Mouse (Mus musculus) kidney, embryonic 15.5 days (tissue): ENCODE results near the gene Sema4g. TPM values are rescaled to one million over a fixed set of nuclear protein-coding genes. Genes with fewer than 3 reads are reported as not detected.

Experiments
- ATAC-seq: fragments of 200-750 bp; cut with Nextera tagmentation; replicated peaks from 2 replicates; pipeline ENCODE4 v1.8.0; 2017; ENCODE audit warnings: moderate TSS enrichment; ENCODE audit not compliant: low FRiP score
- H3K27ac ChIP-seq: fragments of 300-500 bp; sonication (generic); 2 replicates; pipeline ENCODE4 v1.5.1; 2015; ENCODE audit warnings: mild to moderate bottlenecking, inconsistent platforms
- H3K27me3 ChIP-seq: fragments of 300-500 bp; sonication (generic); 2 replicates; pipeline ENCODE4 v1.6.1; 2015; ENCODE audit warnings: inconsistent platforms
- H3K36me3 ChIP-seq: fragments of 300-500 bp; sonication (generic); 2 replicates; pipeline ENCODE4 v1.6.1; 2015; ENCODE audit warnings: inconsistent platforms
- H3K4me1 ChIP-seq: fragments of 300-500 bp; sonication (generic); 2 replicates; pipeline ENCODE4 v1.6.1; 2015; ENCODE audit warnings: inconsistent platforms
- H3K4me2 ChIP-seq: fragments of 300-500 bp; sonication (generic); 2 replicates; pipeline ENCODE4 v1.6.1; 2015; ENCODE audit warnings: moderate library complexity, mild to moderate bottlenecking, inconsistent platforms
- H3K4me3 ChIP-seq: fragments of 300-500 bp; sonication (generic); replicated peaks from 2 replicates; pipeline ENCODE4 v1.5.1; 2015; ENCODE audit warnings: mild to moderate bottlenecking, inconsistent platforms
- H3K9ac ChIP-seq: fragments of 300-500 bp; sonication (generic); 2 replicates; pipeline ENCODE4 v1.6.1; 2015; ENCODE audit warnings: mild to moderate bottlenecking, inconsistent platforms
- H3K9me3 ChIP-seq: fragments of 300-500 bp; sonication (generic); replicated peaks from 2 replicates; pipeline ENCODE4 v1.6.1; 2016; ENCODE audit warnings: inconsistent platforms
- WGBS: fragments of 180-500 bp; shearing (Covaris S2); methylation state at CpG from one replicate; pipeline ENCODE4 v1.1.7; 2015; ENCODE audit warnings: mixed read lengths; 5-methylcytosine and 5-hydroxymethylcytosine counted together
- polyA plus RNA-seq: library from polyadenylated mRNA; unstranded; fragments of >200 nt; fragmentation: Nextera tagmentation; extraction: Ambion mirVana; gene quantifications from 2 replicates; pipeline ENCODE4 v1.2.1, GENCODE M21; 2015

The Sema4g gene
- polyA plus RNA-seq, 1 experiment from 2014 or later = 6.5 TPM

DNA sequence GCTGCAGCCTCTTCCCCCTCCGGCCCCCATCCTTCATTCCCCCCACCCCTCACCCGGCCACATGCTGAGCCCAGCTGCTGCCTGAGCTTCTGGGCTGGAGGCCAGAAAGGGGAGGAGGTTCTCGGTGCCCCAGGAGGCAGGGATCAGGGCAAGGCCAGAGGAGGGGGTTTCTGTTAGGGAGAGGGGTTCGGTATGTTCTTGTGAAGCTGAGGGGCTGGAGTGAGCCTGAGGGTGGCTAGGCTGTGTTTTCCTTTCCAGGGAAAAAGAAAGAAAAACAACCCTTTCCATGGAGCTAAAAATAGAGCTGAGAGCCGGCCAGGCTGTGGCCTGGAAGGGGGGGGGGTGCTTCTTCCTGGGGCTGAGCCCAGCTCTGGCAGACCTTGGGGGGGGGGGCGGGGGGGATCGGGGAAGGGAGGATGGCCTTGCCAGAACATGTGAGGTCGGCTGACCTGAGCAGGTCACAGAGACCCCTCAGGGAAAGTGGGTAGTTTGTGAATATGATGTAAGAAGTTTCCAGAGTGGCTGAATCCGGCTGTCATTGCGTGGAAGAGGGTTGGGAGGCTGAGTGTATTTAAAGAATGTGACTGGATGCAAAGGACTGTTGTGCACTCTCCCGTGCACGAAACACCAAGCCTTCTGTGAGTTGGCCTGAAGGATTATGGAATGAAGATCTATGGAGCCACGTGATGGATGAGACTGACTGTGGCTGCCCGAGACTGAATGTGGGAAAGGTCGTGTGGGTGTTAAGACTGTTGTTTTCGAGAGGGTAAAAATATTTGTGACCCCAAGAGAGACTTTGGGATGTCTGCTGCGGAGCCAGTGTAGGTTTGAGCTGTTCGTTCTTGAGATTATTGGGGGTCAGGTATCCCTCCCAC is 27.7 kb downstream of the Sema4g start:
- under 1% methylated on average over 17 of the region's 18 CpGs for WGBS
- Histone ChIP-seq H3K27ac (peak overlapping the region; percentile 100), H3K4me1 (peaks cover 76% of the 10 kb centered on the region), H3K36me3 (peaks cover 19% of the 10 kb centered on the region), H3K9ac (peak overlapping the region; percentile 83), H3K4me3 (peak overlapping the region; percentile 69), H3K4me2 (peak overlapping the region; percentile 95), H3K27me3 (no peaks in the 10 kb centered on the region), H3K9me3 (no peaks in the 10 kb centered on the region)
- peak; percentile 33 for ATAC-seq

DNA sequence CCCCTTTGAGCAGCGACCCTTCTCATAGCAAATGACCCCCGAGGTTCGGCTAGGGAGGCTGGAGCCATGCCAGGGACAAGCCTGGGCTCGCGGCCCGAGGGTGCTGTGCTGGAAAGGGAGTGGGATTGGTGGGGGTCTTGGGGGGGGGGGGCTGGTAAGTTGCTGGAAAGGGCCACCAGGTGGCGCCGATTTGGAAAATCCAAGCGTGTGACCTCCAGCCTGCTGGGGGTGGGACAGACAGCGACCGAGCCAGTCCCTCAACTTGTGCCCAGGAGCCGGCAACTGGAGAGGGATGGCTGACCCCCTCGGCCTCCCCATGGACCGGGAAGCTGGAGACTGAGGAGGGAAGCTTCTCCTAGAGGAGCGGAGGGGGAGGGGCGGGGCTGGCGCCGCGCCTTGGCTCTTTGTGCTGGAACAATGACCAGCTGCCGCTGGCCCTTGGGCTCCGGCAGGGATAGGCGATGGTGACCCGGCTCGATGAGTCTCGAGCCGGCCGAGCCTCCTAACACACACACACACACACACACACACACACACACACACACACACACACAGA is 28.4 kb downstream of the Sema4g start:
- WGBS = 0% methylated on average over 21 of the region's 27 CpGs
- H3K27me3 ChIP-seq = no peaks in the 10 kb centered on the region
- peak overlapping the region; percentile 83 for H3K9ac ChIP-seq
- peak overlapping the region; percentile 100 for H3K27ac ChIP-seq
- H3K4me2 ChIP-seq = peak overlapping the region; percentile 95
- H3K36me3 ChIP-seq = peaks cover 19% of the 10 kb centered on the region
- H3K9me3 ChIP-seq = no peaks in the 10 kb centered on the region
- peak overlapping the region; percentile 69 for H3K4me3 ChIP-seq
- peak; percentile 68 for ATAC-seq
- peaks cover 81% of the 10 kb centered on the region for H3K4me1 ChIP-seq

DNA sequence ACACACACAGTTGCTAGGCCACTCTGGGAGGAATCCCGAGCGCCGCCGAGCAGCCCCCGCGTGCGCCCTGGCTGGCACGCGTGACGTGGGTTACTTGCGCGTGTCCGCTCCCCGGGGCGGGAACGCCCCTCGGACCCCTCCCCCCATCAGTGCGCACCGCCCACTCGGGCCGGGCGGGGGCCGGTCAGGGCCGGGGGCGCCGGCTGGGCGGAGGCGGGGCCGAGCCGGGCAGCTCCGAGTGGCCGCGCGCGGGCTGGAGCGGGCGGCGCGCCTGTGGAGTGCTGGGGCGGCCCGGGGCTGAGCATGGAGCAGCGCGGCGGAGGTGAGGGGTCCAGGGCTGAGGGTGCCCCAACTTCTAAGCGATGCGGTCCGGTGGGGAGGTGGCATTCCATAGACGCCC is 29.0 kb downstream of the Sema4g start:
- H3K27me3 ChIP-seq = no peaks in the 10 kb centered on the region
- peak overlapping the region; percentile 95 for H3K4me2 ChIP-seq
- peak overlapping the region; percentile 100 for H3K27ac ChIP-seq
- peaks cover 23% of the 10 kb centered on the region for H3K36me3 ChIP-seq
- H3K4me3 ChIP-seq = peak overlapping the region; percentile 69
- peak overlapping the region; percentile 83 for H3K9ac ChIP-seq
- H3K9me3 ChIP-seq = no peaks in the 10 kb centered on the region
- peaks cover 81% of the 10 kb centered on the region for H3K4me1 ChIP-seq
- under 1% methylated on average over 45 of the region's 48 CpGs for WGBS
- ATAC-seq = peak; percentile 72

DNA sequence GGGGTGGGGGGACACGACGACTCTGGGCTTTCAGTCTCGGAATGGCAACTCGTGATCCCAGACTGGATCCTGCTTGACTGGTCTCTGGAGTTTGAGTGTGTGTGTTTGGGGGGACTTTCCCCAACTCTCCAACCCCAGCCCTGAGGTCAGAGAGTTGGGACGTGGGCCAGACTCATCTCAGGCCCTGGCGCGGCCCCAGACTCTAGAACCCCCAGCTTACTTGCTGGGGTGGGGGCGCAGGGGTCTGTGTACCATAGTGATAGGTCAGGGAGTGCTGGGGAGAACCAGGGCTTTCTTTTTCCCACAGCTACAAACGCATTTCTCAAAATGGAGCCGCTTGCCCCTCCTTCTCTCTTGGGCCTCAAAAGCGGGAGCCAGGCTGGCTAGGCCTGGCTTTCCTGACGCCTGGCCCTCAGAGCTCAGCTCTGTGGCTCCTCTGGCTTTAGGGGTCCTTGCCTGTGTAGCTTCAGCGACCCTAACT is 29.5 kb downstream of the Sema4g start:
- H3K9ac ChIP-seq = peak overlapping the region; percentile 83
- peak overlapping the region; percentile 100 for H3K27ac ChIP-seq
- peak overlapping the region; percentile 95 for H3K4me2 ChIP-seq
- peak overlapping the region; percentile 69 for H3K4me3 ChIP-seq
- no peaks in the 10 kb centered on the region for H3K9me3 ChIP-seq
- no peak for ATAC-seq
- peaks cover 26% of the 10 kb centered on the region for H3K36me3 ChIP-seq
- under 1% methylated on average over 13 of the region's 13 CpGs for WGBS
- H3K27me3 ChIP-seq = no peaks in the 10 kb centered on the region
- peaks cover 78% of the 10 kb centered on the region for H3K4me1 ChIP-seq

DNA sequence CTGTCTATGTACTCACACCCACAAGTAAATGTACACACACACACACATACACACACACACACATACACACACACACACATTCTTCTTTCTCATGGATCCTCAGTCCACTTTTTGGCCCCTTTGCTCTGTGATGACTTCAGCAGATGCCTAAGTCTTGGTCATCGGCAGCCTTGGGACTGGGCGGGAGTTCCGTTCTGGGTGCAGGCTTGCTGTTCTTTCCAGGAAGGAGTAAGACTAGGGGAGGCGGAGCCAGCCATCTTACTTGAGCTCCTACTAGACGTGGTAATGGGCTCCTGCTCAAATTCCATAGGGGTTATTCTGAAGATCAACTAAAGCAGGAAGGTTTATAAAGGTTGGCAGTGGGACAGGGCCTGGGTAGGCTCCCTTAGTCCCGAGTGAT is 31.4 kb downstream of the Sema4g start:
- H3K4me3 ChIP-seq = peak overlapping the region; percentile 8; the same call in 1 of the 2 replicates
- H3K27ac ChIP-seq = no peak overlapping the region
- ATAC-seq = no peak
- H3K36me3 ChIP-seq = peaks cover 43% of the 10 kb centered on the region
- no peaks in the 10 kb centered on the region for H3K27me3 ChIP-seq
- H3K4me2 ChIP-seq = peak overlapping the region; percentile 95
- peaks cover 71% of the 10 kb centered on the region for H3K4me1 ChIP-seq
- 50% methylated on average over 6 of the region's 6 CpGs for WGBS
- H3K9ac ChIP-seq = no peak overlapping the region
- H3K9me3 ChIP-seq = no peaks in the 10 kb centered on the region

DNA sequence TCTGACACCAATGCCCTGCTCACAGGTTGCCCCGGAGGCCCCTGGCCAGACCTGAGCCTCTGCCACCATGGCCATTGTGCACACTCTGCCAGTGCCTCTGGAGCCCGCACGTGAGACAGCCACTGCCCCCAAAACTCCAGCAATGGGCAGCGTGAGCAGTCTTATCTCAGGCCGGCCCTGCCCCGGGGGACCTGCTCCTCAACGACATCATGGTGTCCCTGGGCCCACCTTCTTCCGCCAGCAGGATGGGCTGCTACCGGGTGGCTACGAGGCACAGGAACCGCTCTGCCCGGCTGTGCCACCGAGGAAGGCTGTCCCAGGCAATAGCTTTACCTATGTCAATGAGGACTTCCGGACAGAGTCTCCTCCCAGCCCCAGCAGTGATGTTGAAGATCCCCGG is 32.5 kb downstream of the Sema4g start:
- no peak for ATAC-seq
- H3K36me3 ChIP-seq = peaks cover 54% of the 10 kb centered on the region
- no peak overlapping the region for H3K27ac ChIP-seq
- WGBS = 89% methylated on average over 15 of the region's 15 CpGs
- peak overlapping the region; percentile 95; the same call in 1 of the 2 replicates for H3K4me2 ChIP-seq
- no peak overlapping the region for H3K9ac ChIP-seq
- H3K9me3 ChIP-seq = no peaks in the 10 kb centered on the region
- H3K4me3 ChIP-seq = no peak overlapping the region
- H3K27me3 ChIP-seq = no peaks in the 10 kb centered on the region
- H3K4me1 ChIP-seq = peaks cover 61% of the 10 kb centered on the region

DNA sequence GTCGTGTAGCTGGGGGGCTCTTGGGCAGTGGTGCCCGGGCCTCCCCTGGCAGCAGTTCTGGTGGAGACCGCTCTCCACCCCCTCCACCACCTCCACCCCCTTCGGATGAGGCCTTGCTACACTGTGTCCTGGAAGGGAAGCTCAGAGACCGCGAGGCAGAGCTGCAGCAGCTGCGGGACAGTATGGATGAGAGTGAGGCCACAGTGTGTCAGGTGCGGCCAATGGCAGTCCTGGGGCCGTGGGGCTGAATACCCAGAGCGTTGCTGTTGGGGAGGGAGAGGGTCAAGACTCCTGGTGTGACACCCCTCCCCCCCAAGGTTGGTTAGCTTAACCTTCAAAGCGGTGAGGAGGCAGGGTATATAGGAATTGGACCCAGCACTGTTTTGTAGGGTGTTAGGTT is 35.1 kb downstream of the Sema4g start:
- no peak overlapping the region for H3K4me2 ChIP-seq
- H3K9ac ChIP-seq = no peak overlapping the region
- WGBS = 72% methylated on average over 11 of the region's 11 CpGs
- H3K4me3 ChIP-seq = no peak overlapping the region
- H3K27ac ChIP-seq = no peak overlapping the region
- no peaks in the 10 kb centered on the region for H3K27me3 ChIP-seq
- peaks cover 80% of the 10 kb centered on the region for H3K36me3 ChIP-seq
- peak; percentile 29; the same call in 1 of the 2 replicates for ATAC-seq
- H3K9me3 ChIP-seq = no peaks in the 10 kb centered on the region
- H3K4me1 ChIP-seq = peaks cover 61% of the 10 kb centered on the region

DNA sequence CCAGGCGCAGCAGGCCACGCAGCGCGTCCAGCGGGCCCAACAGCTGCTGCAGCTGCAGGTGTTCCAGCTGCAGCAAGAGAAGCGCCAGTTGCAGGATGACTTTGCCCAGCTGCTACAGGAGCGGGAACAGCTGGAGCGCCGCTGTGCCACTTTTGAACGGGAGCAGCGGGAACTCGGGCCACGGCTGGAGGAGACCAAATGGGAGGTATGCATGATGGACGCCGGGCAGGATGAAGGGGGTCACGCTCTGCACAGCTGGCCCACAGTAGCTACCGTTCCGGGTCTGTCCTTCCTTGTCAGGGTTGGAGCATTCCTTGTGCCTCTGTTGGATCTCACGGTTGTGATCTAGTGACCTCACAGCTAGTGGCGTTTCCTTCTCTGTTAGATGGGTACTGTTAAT is 35.9 kb downstream of the Sema4g start:
- H3K4me1 ChIP-seq = peaks cover 57% of the 10 kb centered on the region
- H3K4me2 ChIP-seq = no peak overlapping the region
- 75% methylated on average over 20 of the region's 20 CpGs for WGBS
- H3K27ac ChIP-seq = no peak overlapping the region
- no peaks in the 10 kb centered on the region for H3K27me3 ChIP-seq
- ATAC-seq = no peak
- H3K4me3 ChIP-seq = no peak overlapping the region
- peaks cover 84% of the 10 kb centered on the region for H3K36me3 ChIP-seq
- no peak overlapping the region for H3K9ac ChIP-seq
- H3K9me3 ChIP-seq = no peaks in the 10 kb centered on the region

DNA sequence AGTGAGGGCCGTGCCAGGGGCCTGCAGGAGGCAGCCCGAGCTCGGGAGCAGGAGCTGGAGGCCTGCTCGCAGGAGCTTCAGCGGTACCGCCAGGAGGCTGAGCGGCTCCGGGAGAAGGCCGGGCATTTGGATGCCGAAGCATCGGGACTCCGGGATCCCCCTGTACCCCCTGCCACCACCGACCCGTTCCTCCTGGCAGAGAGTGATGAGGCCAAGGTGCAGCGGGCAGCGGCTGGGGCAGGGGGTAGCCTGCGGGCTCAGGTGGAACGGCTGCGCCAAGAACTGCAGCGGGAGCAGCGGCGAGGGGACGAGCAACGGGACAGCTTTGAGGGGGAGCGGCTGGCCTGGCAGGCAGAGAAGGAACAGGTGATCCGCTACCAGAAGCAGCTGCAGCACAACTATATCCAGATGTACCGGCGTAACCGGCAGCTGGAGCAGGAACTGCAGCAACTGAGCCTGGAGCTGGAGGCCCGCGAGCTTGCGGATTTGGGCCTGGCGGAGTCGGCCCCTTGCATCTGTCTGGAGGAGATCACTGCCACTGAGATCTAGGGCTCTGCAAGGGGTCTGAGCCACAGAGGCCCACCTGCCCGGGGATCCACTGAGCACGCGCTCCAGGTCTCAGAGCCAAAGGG is 37.2 kb downstream of the Sema4g start:
- Histone ChIP-seq H3K4me3 (no peak overlapping the region), H3K27ac (no peak overlapping the region), H3K36me3 (peaks cover 80% of the 10 kb centered on the region), H3K27me3 (no peaks in the 10 kb centered on the region), H3K4me2 (no peak overlapping the region), H3K9ac (no peak overlapping the region), H3K9me3 (no peaks in the 10 kb centered on the region), H3K4me1 (peaks cover 55% of the 10 kb centered on the region)
- ATAC-seq = no peak
- WGBS = 91% methylated on average over 37 of the region's 37 CpGs

DNA sequence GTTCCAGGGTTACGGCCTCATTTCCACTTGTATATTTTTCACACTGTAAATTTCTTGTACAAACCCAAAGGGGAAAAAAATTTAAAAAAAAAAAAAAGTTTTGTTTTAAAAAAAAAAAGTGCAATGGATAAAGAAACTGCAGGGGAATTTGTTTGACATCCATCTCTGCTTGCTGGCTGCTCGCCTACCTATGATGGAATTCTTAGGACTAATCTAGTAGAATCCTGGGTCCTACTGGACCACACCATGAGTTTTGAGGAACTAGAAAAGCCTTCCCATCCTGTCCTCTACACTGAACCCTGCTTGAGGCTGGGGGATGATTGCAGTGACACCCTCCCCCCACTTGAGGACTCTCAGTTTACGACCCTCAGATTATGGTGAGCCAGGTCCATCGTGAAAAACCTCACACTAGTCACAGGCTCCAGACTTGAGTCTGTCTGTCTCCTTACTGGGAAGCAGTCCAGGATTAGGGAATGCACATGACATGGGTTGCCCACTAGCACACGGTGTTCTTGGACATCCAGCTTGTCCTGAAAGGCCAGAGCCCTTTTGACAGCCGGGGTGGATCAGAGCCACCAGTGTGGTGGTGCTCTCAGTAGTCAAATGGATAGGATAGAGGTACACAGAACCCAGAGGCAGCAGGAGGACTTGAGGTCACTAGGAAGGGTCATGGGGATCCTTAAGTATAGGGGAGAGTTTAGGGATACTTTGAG is 38.2 kb downstream of the Sema4g start:
- Histone ChIP-seq H3K27me3 (no peaks in the 10 kb centered on the region), H3K27ac (no peak overlapping the region), H3K36me3 (peaks cover 69% of the 10 kb centered on the region), H3K9me3 (no peaks in the 10 kb centered on the region), H3K9ac (no peak overlapping the region), H3K4me3 (no peak overlapping the region), H3K4me2 (no peak overlapping the region), H3K4me1 (peaks cover 56% of the 10 kb centered on the region)
- WGBS = 69% methylated on average over 6 of the region's 6 CpGs
- no peak for ATAC-seq

DNA sequence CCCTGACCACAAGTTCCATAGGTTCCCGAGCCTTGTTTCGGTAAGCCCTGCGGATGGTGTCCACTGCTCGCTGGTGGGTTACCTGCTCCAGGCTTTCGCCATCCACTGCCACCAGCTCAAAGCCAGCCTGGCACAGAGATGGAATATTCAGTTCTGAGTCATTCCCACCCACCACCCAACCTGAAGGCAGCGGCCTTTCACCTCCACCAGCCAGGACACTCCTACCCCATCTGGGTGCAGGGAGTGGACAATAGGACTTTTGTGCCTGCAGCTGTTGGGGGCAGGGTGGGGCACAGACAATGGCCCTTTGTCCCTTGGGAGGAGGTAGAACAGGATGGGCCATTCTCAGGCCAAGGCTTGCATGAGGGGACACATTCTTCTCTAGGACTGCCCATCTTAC is 38.9 kb downstream of the Sema4g start:
- H3K9me3 ChIP-seq = no peaks in the 10 kb centered on the region
- no peaks in the 10 kb centered on the region for H3K27me3 ChIP-seq
- no peak overlapping the region for H3K9ac ChIP-seq
- H3K4me2 ChIP-seq = no peak overlapping the region
- H3K4me1 ChIP-seq = peaks cover 59% of the 10 kb centered on the region
- H3K36me3 ChIP-seq = peaks cover 62% of the 10 kb centered on the region
- no peak for ATAC-seq
- H3K27ac ChIP-seq = peak overlapping the region; percentile 27; the same call in 1 of the 2 replicates
- H3K4me3 ChIP-seq = no peak overlapping the region
- 88% methylated on average over 6 of the region's 6 CpGs for WGBS
